Mouse (Mus musculus) brain, embryonic 14.5 days (tissue): ENCODE results near the gene Metap2. TPM values are rescaled to one million over a fixed set of nuclear protein-coding genes. Genes with fewer than 3 reads are reported as not detected.
"Not testable (repeated sequence)": the region's sequence is repeated elsewhere in the genome, so short reads cannot be mapped to it uniquely, and the experiment has no call there.

Source experiments
- DNase-seq: peaks from one replicate; pipeline ENCODE4 v3.0.0-alpha.2; 2011; ENCODE audit warnings: low read depth
- CTCF ChIP-seq: fragments of 200-500 bp; IDR thresholded peaks from 2 replicates; pipeline ENCODE4 v1.5.1; 2012; ENCODE audit warnings: inconsistent platforms, mild to moderate bottlenecking, moderate library complexity, borderline replicate concordance; ENCODE audit not compliant: insufficient read depth, insufficient read length; ENCODE audit errors: extremely low read depth
- POLR2A ChIP-seq: fragments of 200-500 bp; IDR thresholded peaks from 2 replicates; pipeline ENCODE4 v1.6.1; 2012; ENCODE audit warnings: mild to moderate bottlenecking, inconsistent platforms, borderline replicate concordance; ENCODE audit not compliant: poor library complexity, insufficient read depth, insufficient read length, severe bottlenecking; ENCODE audit errors: extremely low read depth
- polyA plus RNA-seq: library from polyadenylated mRNA; depleted of rRNA; stranded (reverse); fragments of >200 nt; gene quantifications from 2 replicates; pipeline ENCODE4 v1.2.3, GENCODE M21; 2012; rRNA removed

Gene Metap2
- polyA plus RNA-seq, 1 experiment = 154 TPM

DNA sequence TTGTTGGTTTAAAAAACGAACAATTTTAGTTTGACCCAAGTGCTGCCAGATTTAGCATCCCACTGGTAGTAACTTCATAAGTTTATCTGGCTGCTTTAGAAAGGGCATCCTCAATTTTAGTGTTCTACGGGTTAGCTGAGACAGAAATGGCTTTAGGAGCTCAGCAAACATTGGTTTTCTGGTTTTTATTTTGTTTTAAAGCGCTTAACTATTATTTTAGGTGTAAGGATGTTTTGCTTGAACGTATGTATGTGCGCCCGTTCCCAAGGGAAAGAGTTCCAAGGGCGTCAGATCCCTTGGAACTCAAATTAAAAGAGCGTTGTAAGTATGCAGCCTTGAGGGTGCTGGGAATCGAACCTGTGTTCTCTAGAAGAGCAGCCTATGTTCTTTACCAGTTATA is 64.1 kb downstream of the Metap2 start:
- no peak for DNase-seq
- TF ChIP-seq CTCF = no peak
- no peak for TF ChIP-seq POLR2A

- peak; percentile 62 for DNase-seq
- TF ChIP-seq CTCF = no peak
- no peak for TF ChIP-seq POLR2A
Observed at GRCm38 (mm10) chr10:93831730-93832574, 64.9 kb downstream of the Metap2 start.

- TF ChIP-seq CTCF (no peak), POLR2A (no peak)
- peak; percentile 26 for DNase-seq
Observed at GRCm38 (mm10) chr10:93830931-93831729, 65.8 kb downstream of the Metap2 start, which contains the start of gene Usp44. Gene Usp44, plus strand, starts transcription at chr10:93831555.

DNA sequence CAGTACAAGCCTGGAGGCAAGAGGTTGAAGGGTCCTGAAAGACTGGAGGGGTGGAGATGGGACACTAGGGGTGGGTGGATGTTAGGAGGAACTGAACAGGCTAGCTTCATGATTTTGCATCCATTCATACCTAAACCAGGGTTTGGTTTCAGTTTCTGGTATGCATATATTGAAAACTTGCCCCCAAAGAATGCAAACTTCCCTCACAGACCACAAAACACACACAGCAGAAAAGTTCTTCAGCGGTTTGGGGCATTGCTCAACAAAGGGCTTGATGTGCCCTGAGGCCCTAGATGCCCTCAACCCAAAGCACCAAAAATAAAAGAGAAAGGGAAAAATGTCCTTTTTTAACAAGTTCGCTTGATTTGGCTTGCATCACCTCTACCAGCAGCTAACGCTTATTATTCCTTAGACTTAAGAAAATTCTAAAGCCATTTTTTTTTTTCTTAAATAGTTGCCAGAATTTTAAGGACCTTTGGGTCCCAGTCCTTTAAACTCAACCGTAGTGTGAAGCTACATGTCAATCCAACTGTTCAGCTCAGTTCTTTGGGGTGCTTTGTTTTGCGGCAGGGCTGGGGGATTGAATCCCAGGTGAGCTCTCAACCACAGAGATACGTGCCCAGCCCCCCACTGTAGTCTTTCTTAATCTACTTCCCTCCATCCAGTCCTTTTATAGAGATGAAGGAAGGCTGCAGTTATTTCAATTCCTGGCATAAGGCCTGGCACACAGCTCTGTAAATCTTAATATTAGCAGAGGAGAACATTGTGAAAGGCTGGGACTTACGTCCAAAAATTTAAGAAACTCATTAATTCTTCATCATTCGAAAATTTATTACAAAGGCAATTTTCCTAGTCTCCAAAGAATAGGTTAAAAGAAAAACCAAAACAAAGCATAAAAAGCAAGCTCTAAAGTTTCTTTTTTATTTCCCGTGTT is 66.7 kb downstream of the Metap2 start:
- TF ChIP-seq POLR2A (no peak), CTCF (no peak)
- no peak for DNase-seq

- DNase-seq = peak; percentile 81
- TF ChIP-seq POLR2A (no peak), CTCF (peak; percentile 77; the same call in 1 of the 2 replicates)
Observed at GRCm38 (mm10) chr10:93818661-93819060, 78.2 kb downstream of the Metap2 start.

DNA sequence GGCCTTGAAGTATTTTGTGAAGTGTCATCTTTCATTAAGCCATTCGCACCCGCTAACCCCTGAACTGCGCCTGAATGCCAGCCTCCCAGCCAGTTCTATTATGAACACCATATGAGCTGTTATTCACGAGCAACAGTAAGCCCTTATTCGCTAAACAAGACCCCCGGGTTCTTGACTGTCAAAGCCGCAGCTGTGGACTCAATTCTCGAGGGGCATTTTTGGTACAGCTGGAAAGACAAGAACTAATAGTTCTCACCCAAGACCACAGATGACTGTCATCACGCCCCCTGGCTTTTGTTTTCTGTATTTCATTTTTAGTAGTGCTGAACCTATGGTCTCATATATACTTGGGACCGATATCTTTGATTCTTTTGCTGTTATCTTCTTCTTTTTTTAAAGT is 83.1 kb downstream of the Metap2 start:
- peak; percentile 73 for DNase-seq
- TF ChIP-seq CTCF (peak; percentile 11; the same call in 1 of the 2 replicates), POLR2A (no peak)

DNA sequence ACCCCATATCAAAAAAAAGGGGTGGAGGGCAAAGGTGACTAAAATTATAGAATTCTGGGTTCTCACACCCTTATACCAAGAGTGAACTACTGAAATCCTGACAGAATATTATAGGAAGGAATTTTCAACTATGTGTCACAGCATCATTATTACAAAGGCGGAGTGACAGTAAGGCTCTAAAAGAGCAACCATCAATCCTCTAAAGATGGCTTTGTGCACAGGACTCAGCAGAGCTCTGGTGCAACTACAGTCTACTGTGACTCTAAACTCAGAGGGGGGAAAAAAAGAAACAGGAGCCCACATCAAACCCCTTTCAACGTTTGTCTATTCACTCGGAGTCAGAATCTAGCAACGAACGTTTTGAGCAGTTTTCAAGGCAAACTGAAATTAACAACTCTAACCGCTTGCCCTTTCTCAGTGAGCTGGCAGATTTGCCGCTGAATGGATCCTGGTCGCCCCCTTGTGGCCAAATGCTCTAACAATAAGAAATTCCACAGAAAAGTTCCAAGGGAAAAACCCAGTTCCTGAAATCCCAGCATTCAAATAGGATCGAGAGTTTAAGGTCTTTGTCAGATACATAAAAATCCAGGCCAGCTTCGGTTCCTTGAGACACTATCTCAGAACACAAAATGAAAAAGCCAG is 84.0 kb downstream of the Metap2 start:
- TF ChIP-seq CTCF (peak; percentile 90), POLR2A (no peak)
- DNase-seq = peak; percentile 89

DNA sequence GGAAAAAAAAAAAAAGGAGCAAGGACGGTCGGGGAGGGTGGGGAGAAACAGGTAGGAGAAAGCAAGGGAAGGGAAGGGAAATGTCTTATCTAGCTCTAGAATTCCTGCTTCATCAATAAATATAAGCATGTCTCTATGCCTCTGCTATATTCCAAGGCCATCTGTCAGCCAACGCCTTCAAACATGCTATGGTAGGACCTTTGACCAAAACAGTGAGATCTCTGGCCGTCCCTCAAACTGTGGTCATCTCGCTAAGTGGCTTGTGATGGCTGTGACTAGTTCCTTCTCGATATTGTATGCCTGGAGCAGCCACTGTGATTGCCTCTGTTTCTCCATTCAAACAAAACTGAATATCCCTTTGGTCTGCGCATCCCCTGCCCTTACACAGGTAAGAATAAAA is 84.8 kb downstream of the Metap2 start:
- DNase-seq = no peak
- TF ChIP-seq CTCF (no peak), POLR2A (no peak)

DNA sequence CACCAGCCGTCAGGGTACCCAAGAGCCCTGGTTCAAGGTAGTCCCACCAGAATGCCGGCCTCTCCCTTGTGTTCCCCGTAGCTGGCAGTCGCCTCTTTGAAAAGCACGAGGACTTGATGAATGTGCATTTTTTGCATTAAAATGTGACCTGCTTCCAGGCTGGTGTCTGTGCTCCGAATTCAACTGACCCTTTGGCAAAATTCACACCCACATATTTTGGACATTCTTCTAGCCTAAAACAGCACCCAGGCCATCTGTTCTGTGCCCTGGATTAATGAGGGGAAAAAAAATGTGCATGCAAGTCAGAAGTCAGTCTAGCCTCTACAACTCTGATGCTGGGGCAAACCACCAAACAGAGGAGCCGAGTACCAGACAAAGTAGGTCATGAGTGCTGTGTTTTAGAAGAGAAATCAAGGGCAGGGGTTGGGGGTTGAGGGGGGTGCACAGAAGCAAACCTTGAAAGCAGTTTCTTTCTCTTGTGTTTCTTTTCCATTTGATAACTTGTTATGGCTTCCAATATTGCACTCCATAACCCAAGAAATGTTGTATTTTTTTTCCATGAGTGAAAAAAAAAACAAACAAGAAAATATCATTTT is 86.2 kb downstream of the Metap2 start:
- TF ChIP-seq POLR2A (no peak), CTCF (no peak)
- no peak for DNase-seq

- DNase-seq = not testable (repeated sequence)
Observed at GRCm38 (mm10) chr10:93809438-93809837, 87.5 kb downstream of the Metap2 start.

Other genes with a start within 250 kb of the Metap2 start
- 0.49 and 0.73 TPM in 2 replicates for gene Usp44, start 65.5 kb downstream of the Metap2 start, polyA plus RNA-seq
- gene Vezt, start 138.7 kb upstream of the Metap2 start, polyA plus RNA-seq = 53.2 and 56.2 TPM in 2 replicates
- gene Fgd6, start 138.9 kb upstream of the Metap2 start, polyA plus RNA-seq = 2.9 and 5.4 TPM in 2 replicates